Mouse (Mus musculus): ENCODE measurements around the gene Mucl3.

- TF ChIP-seq TAL1 (IDR thresholded peaks at IDR 0.05; ENCODE audit: low read length) (no peak), GATA1 (IDR thresholded peaks at IDR 0.05; ENCODE audit: low read length) (no peak)
Observed at GRCm38 (mm10) chr17:35666851-35667256, 23.4 kb upstream of the Mucl3 start.
